Mouse (Mus musculus): Measurements from ENCODE around the gene Olfr503. TPM values are rescaled to one million over a fixed set of nuclear protein-coding genes. Genes with fewer than 3 reads are reported as not detected.

Gene Olfr503
- not detected for total RNA-seq (2023)

GRCm38 (mm10) chr7:108544227-108544626, at the start of gene Olfr503:
Olfr503 (plus strand) TSS chr7:108544527.

GRCm38 (mm10) chr7:108524965-108525364, 19.4 kb upstream of the Olfr503 start, which contains the start of gene Olfr502:
Olfr502 (minus strand) TSS chr7:108525065.

GRCm38 (mm10) chr7:108565693-108566092, 21.4 kb downstream of the Olfr503 start, which contains the start of gene Olfr504:
Olfr504 (minus strand) TSS chr7:108565793.

Other genes starting within 250 kb of the Olfr503 start
- not detected for gene Olfr491, start 231.1 kb upstream of the Olfr503 start, total RNA-seq (2023)
- not detected for gene Olfr492, start 220.9 kb upstream of the Olfr503 start, total RNA-seq (2023)
- gene Olfr493, start 197.5 kb upstream of the Olfr503 start, total RNA-seq (2023): not detected
- not detected for gene Olfr494, start 179.2 kb upstream of the Olfr503 start, total RNA-seq (2023)
- not detected for gene Olfr495, start 151.4 kb upstream of the Olfr503 start, total RNA-seq (2023)
- not detected for gene Olfr497, start 124.1 kb upstream of the Olfr503 start, total RNA-seq (2023)
- gene Olfr498, start 79.2 kb upstream of the Olfr503 start, total RNA-seq (2023): not detected
- not detected for gene Olfr502, start 19.5 kb upstream of the Olfr503 start, total RNA-seq (2023)
- gene Olfr504, start 21.3 kb downstream of the Olfr503 start, total RNA-seq (2023): not detected
- gene Olfr506, start 66.3 kb downstream of the Olfr503 start, total RNA-seq (2023): not detected
- not detected for gene Olfr507, start 77.3 kb downstream of the Olfr503 start, total RNA-seq (2023)
- gene Olfr508, start 85.5 kb downstream of the Olfr503 start, total RNA-seq (2023): not detected
- not detected for gene Olfr509, start 107.4 kb downstream of the Olfr503 start, total RNA-seq (2023)
- not detected for gene Olfr510, start 121.9 kb downstream of the Olfr503 start, total RNA-seq (2023)
- gene Olfr512, start 168.8 kb downstream of the Olfr503 start, total RNA-seq (2023): not detected
- gene Olfr513, start 206.4 kb downstream of the Olfr503 start, total RNA-seq (2023): not detected